Mouse (Mus musculus) MEL (cell line): Measurements from ENCODE around the gene Myocd. TPM values are rescaled to one million over a fixed set of nuclear protein-coding genes. Genes with fewer than 3 reads are reported as not detected.

Experiments
- DNase-seq: peaks from one replicate; pipeline ENCODE4 v3.0.0; 2011; ENCODE audit warnings: low read depth, low spot score
- H3K27ac ChIP-seq: 2 replicates; pipeline ENCODE4 v1.5.1; 2012; ENCODE audit warnings: low read depth, mild to moderate bottlenecking, control low read depth, low read length, moderate library complexity; ENCODE audit not compliant: control insufficient read depth
- H3K27me3 ChIP-seq, 2 experiments: fragments of 150-350 bp in 1 of 2; sonication (generic) in 1 of 2; 2 replicates each; pipeline ENCODE4 v1.6.1; 2012; ENCODE audit warnings: low read length in 2 of 2, mild to moderate bottlenecking in 2 of 2, improper control_type of control experiment in 1 of 2, moderate library complexity in 1 of 2; ENCODE audit not compliant: insufficient read depth in 2 of 2, control insufficient read depth in 1 of 2
- H3K36me3 ChIP-seq, 2 experiments: 2 replicates each; pipeline ENCODE4 v1.6.1; 2012 to 2014; ENCODE audit warnings: low read length in 2 of 2, improper control_type of control experiment in 1 of 2, inconsistent platforms in 1 of 2, mild to moderate bottlenecking in 1 of 2; ENCODE audit not compliant: insufficient read depth in 2 of 2, control insufficient read depth in 1 of 2
- H3K4me1 ChIP-seq, 2 experiments: fragments of 150-350 bp in 1 of 2; sonication (generic) in 1 of 2; 2 replicates each; pipeline ENCODE4 v1.6.1; 2012; ENCODE audit warnings: low read length in 2 of 2, improper control_type of control experiment in 1 of 2, mild to moderate bottlenecking in 1 of 2; ENCODE audit not compliant: insufficient read depth in 2 of 2, control insufficient read depth in 1 of 2
- H3K4me3 ChIP-seq, 2 experiments: fragments of 150-350 bp in 1 of 2; sonication (generic) in 1 of 2; 2 replicates each; pipeline ENCODE4 v1.5.1; 2012; ENCODE audit warnings: low read depth in 2 of 2, low read length in 2 of 2, mild to moderate bottlenecking in 2 of 2, moderate library complexity in 2 of 2, control low read depth in 1 of 2, improper control_type of control experiment in 1 of 2; ENCODE audit not compliant: control insufficient read depth in 1 of 2, insufficient read depth in 1 of 2
- H3K79me2 ChIP-seq: 2 replicates; pipeline ENCODE4 v1.6.1; 2012; ENCODE audit warnings: mild to moderate bottlenecking, low read length, moderate library complexity; ENCODE audit not compliant: control insufficient read depth, poor library complexity, insufficient read depth
- H3K9ac ChIP-seq: 2 replicates; pipeline ENCODE4 v1.6.1; 2012; ENCODE audit warnings: low read depth, mild to moderate bottlenecking, control low read depth, low read length, moderate library complexity; ENCODE audit not compliant: control insufficient read depth, poor library complexity, severe bottlenecking
- H3K9me3 ChIP-seq: fragments of 150-350 bp; sonication (generic); replicated peaks from 2 replicates; pipeline ENCODE4 v1.6.1; 2012; ENCODE audit warnings: mild to moderate bottlenecking, low read length, improper control_type of control experiment, moderate library complexity; ENCODE audit not compliant: insufficient read depth
- BHLHE40 ChIP-seq: IDR thresholded peaks from 2 replicates; pipeline ENCODE4 v1.6.1; 2012; ENCODE audit warnings: low read depth, mild to moderate bottlenecking, inconsistent platforms, low read length, improper control_type of control experiment, borderline replicate concordance
- CHD1 ChIP-seq: IDR thresholded peaks from 2 replicates; pipeline ENCODE4 v1.6.1; 2012; ENCODE audit warnings: low read depth, mild to moderate bottlenecking, inconsistent platforms, low read length, improper control_type of control experiment
- CHD2 ChIP-seq: IDR thresholded peaks from 2 replicates; pipeline ENCODE4 v1.6.1; 2011; ENCODE audit warnings: low read length, improper control_type of control experiment
- GABPA ChIP-seq: IDR thresholded peaks from 2 replicates; pipeline ENCODE4 v1.6.1; 2012; ENCODE audit warnings: low read depth, mild to moderate bottlenecking, inconsistent platforms, low read length, improper control_type of control experiment, moderate library complexity
- HCFC1 ChIP-seq: IDR thresholded peaks from 2 replicates; pipeline ENCODE4 v1.6.1; 2012; ENCODE audit warnings: low read depth, mild to moderate bottlenecking, inconsistent platforms, low read length, improper control_type of control experiment, moderate library complexity
- JUND ChIP-seq: IDR thresholded peaks from 2 replicates; pipeline ENCODE4 v1.6.1; 2011; ENCODE audit warnings: low read depth, mild to moderate bottlenecking, improper control_type of control experiment, low read length
- KAT2A ChIP-seq: conservative IDR thresholded peaks from 2 replicates; pipeline ENCODE4 v1.6.1; 2012; ENCODE audit warnings: low read depth, low read length, improper control_type of control experiment, inconsistent platforms
- MAFK ChIP-seq: IDR thresholded peaks from 2 replicates; pipeline ENCODE4 v1.6.1; 2011; ENCODE audit warnings: low read depth, mild to moderate bottlenecking, low read length, improper control_type of control experiment, borderline replicate concordance
- MAZ ChIP-seq: IDR thresholded peaks from 2 replicates; pipeline ENCODE4 v1.6.1; 2012; ENCODE audit warnings: low read depth, mild to moderate bottlenecking, inconsistent platforms, low read length, improper control_type of control experiment
- MEF2A ChIP-seq: IDR thresholded peaks from 2 replicates; pipeline ENCODE4 v1.6.1; 2014; ENCODE audit warnings: low read depth, mild to moderate bottlenecking, inconsistent platforms, low read length, improper control_type of control experiment; ENCODE audit not compliant: poor library complexity, insufficient replicate concordance, severe bottlenecking; ENCODE audit errors: extremely low read depth
- MYB ChIP-seq: IDR thresholded peaks from 2 replicates; pipeline ENCODE4 v1.6.1; 2011; ENCODE audit warnings: mild to moderate bottlenecking, low read depth, low read length, improper control_type of control experiment
- POLR2A ChIP-seq, 2 experiments: IDR thresholded peaks; 2 replicates each; pipeline ENCODE4 v1.6.1; 2011 to 2012; ENCODE audit warnings: low read length in 2 of 2, mild to moderate bottlenecking in 2 of 2, control low read depth in 1 of 2, improper control_type of control experiment in 1 of 2, low read depth in 1 of 2, moderate library complexity in 1 of 2; ENCODE audit not compliant: control insufficient read depth in 1 of 2, insufficient read depth in 1 of 2, poor library complexity in 1 of 2
- POLR2AphosphoS2 ChIP-seq: IDR thresholded peaks from 2 replicates; pipeline ENCODE4 v1.6.1; 2011; ENCODE audit warnings: low read length, improper control_type of control experiment
- RCOR1 ChIP-seq: IDR thresholded peaks from 2 replicates; pipeline ENCODE4 v1.6.1; 2012; ENCODE audit warnings: low read depth, mild to moderate bottlenecking, inconsistent platforms, low read length, improper control_type of control experiment
- SIN3A ChIP-seq: IDR thresholded peaks from 2 replicates; pipeline ENCODE4 v1.6.1; 2012; ENCODE audit warnings: low read length, improper control_type of control experiment, inconsistent platforms
- SMC3 ChIP-seq: IDR thresholded peaks from 2 replicates; pipeline ENCODE4 v1.6.1; 2011; ENCODE audit warnings: low read depth, low read length, improper control_type of control experiment
- TAL1 ChIP-seq: IDR thresholded peaks from 2 replicates; pipeline ENCODE4 v1.6.1; 2012; ENCODE audit warnings: mild to moderate bottlenecking, inconsistent platforms, low read length, moderate library complexity, mixed read lengths
- TBP ChIP-seq: IDR thresholded peaks from 2 replicates; pipeline ENCODE4 v1.8.0; 2011; ENCODE audit warnings: low read depth, low read length, improper control_type of control experiment
- USF1 ChIP-seq: IDR thresholded peaks from 2 replicates; pipeline ENCODE4 v1.6.1; 2014; ENCODE audit warnings: low read depth, mild to moderate bottlenecking, inconsistent platforms, low read length, improper control_type of control experiment, moderate library complexity
- ZC3H11A ChIP-seq: IDR thresholded peaks from 2 replicates; pipeline ENCODE4 v1.6.1; 2012; ENCODE audit warnings: low read depth, mild to moderate bottlenecking, inconsistent platforms, low read length, improper control_type of control experiment
- ZKSCAN1 ChIP-seq: IDR thresholded peaks from 2 replicates; pipeline ENCODE4 v1.6.1; 2012; ENCODE audit warnings: low read depth, mild to moderate bottlenecking, inconsistent platforms, low read length, improper control_type of control experiment, moderate library complexity
- ZNF384 ChIP-seq: IDR thresholded peaks from 2 replicates; pipeline ENCODE4 v1.6.1; 2012; ENCODE audit warnings: low read depth, mild to moderate bottlenecking, inconsistent platforms, low read length, improper control_type of control experiment
- polyA plus RNA-seq, 2 experiments: library from polyadenylated mRNA; stranded (reverse) in 1 of 2; unstranded in 1 of 2; fragments of >175 nt in 1 of 2; fragments of >200 nt in 1 of 2; gene quantifications; 2 replicates each; pipeline versions ENCODE4 v1.2.1 to v1.2.4; 2012; ENCODE audit warnings: low replicate concordance in 2 of 2, low read depth in 1 of 2; ENCODE audit not compliant: insufficient read length in 2 of 2, insufficient read depth in 1 of 2, missing spikeins in 1 of 2
- total RNA-seq: library from RNA; depleted of rRNA; stranded (reverse); fragments of 300-350 nt; gene quantifications from 2 replicates; pipeline ENCODE4 v1.2.3, GENCODE M21; 2012; rRNA removed

Gene Myocd
- total and polyA plus RNA-seq, 3 experiments: not detected

- Histone ChIP-seq H3K9me3 (no peaks in the 10 kb centered on the region; the same call in 1 of the 2 replicates), H3K27ac (no peak overlapping the region), H3K79me2 (no peaks in the 10 kb centered on the region), H3K36me3 (no peaks in the 10 kb centered on the region), H3K4me1 (no peaks in the 10 kb centered on the region), H3K9ac (no peak overlapping the region), H3K4me3 (no peak overlapping the region)
- no peak for DNase-seq
- TF ChIP-seq POLR2AphosphoS2 (no peak), CHD1 (no peak), ZC3H11A (no peak), BHLHE40 (no peak), MAZ (no peak), MEF2A (no peak), KAT2A (no peak), SMC3 (no peak), SIN3A (no peak), JUND (no peak), MAFK (no peak)
- TF ChIP-seq, all 39 proteins: peak for 0
- H3K27me3 ChIP-seq: no peaks in the 10 kb centered on the region
Measured at GRCm38 (mm10) chr11:65128666-65129065, 141.1 kb downstream of the Myocd start.

GRCm38 (mm10) chr11:65126566-65126965, 143.2 kb downstream of the Myocd start:
- no peak for DNase-seq
- Histone ChIP-seq H3K27ac (no peak overlapping the region), H3K9me3 (no peaks in the 10 kb centered on the region; the same call in 1 of the 2 replicates), H3K79me2 (no peaks in the 10 kb centered on the region), H3K9ac (no peak overlapping the region), H3K36me3 (no peaks in the 10 kb centered on the region), H3K27me3 (no peaks in the 10 kb centered on the region), H3K4me3 (no peak overlapping the region), H3K4me1 (no peaks in the 10 kb centered on the region)
- TF ChIP-seq CHD2 (no peak), GABPA (no peak), RCOR1 (no peak), ZNF384 (no peak), POLR2A (IDR thresholded peaks at IDR 0.05; ENCODE audit: control insufficient read depth in 1 of 2, insufficient read depth in 1 of 2, low read depth in 1 of 2, low read length in 2 of 2, poor library complexity in 1 of 2) (no peak), MYB (no peak), MAFK (no peak), ZKSCAN1 (no peak), CHD1 (no peak), TBP (no peak), SMC3 (no peak), JUND (no peak), USF1 (no peak), HCFC1 (no peak), TAL1 (no peak), SIN3A (no peak)

Other genes starting within 250 kb of the Myocd start
- gene 1700086D15Rik, start 110.1 kb downstream of the Myocd start, total RNA-seq: not detected in 2 replicates
- not detected for gene 1700086D15Rik, start 110.1 kb downstream of the Myocd start, polyA plus RNA-seq
- not detected in 2 replicates for gene Arhgap44, start 107.0 kb downstream of the Myocd start, total RNA-seq
- under 1 TPM in 1 of 2 experiments, not detected in 1; 0.08 TPM for gene Arhgap44, start 107.0 kb downstream of the Myocd start, polyA plus RNA-seq